Mouse (Mus musculus) adrenal gland, postnatal 25 days (tissue): ENCODE measurements at regions not wholly inside any gene's neighbourhood (a gene's known extent, or its start where the extent isn't known, plus 50 kb on each side); places are given as distances from the start of the nearest gene placed in this dataset.

Experiments used
- DNase-seq: peaks from one replicate; pipeline ENCODE4 v3.0.0; 2021; ENCODE audit warnings: mixed read lengths

DNA sequence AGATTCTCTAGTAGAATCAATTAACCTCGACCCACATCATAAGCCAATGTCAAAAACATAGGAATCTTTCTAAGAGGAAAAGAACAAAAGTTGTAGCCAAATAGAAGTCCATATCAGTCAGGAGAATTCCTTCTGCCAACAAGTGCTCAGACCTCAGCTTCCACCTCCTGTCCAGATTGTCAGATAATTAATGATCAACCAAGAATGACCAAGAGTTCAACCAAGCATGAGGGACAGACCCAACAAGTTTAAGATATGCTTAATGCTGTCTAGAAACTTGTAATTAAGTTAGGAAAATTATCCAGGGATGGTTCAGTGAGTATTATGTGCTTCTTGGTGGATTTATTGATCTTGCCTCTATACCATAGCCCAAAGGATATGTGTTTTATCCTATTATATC lies 238.6 kb downstream of the Nedd1 start:
- DNase-seq = no peak

DNA sequence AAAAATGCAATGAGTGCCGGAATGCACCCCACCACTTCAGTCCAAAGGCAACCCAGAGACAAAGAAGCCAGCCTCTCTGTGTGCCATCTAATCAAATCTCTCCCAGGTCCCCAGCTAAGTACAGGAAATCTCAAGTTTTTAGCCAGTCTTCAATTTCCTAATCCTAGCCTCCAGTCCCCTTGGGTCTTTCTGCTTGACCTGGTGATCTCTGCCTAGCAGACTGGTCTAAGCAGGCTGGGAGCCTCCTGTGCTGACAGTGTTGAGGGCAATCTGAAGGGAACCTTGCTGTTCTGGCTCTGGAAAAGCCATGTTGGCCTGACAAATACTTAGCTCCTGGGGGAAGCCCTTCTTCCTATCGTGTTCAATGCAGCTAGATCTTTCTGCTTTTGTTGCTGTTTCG lies 248.9 kb downstream of the Nedd1 start:
- DNase-seq = no peak

DNA sequence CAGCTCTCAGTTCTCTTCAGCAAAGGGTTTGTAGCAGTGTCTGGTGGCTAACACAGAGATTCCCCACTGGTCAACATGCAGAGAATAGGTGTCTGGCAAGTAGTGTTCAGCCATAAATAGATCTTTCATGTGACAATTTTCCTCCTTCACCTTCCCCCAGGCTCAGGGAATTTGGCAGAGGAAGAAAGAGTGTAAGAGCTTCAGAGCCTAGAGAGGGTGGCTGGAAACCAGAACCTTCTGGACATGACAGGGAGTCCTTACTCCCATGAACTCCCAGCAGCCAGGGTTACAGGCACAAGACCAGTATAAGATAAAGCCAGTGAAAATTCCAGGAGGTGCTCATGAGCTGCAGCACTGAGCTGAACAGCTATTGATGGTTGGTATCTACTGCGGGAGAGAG lies 251.1 kb downstream of the Nedd1 start:
- DNase-seq = no peak

DNA sequence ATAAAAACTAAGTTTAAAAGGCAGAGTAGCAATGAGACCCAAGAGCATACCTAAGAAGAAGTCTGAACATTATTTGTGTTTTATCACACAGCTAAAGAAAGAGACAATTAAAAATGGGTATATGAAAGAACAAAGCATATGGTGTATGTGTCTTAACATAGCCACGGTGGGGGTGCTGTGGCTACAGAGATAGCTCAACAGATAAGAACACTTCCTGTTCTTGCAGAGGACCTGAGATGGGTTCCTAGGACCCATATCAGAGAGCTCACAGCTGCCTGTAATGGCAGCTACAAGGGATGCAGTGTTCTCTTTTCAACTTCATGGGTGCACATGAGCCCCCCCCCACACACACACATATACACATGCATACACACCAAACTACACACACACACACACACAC lies 267.0 kb downstream of the Nedd1 start:
- no peak for DNase-seq

DNA sequence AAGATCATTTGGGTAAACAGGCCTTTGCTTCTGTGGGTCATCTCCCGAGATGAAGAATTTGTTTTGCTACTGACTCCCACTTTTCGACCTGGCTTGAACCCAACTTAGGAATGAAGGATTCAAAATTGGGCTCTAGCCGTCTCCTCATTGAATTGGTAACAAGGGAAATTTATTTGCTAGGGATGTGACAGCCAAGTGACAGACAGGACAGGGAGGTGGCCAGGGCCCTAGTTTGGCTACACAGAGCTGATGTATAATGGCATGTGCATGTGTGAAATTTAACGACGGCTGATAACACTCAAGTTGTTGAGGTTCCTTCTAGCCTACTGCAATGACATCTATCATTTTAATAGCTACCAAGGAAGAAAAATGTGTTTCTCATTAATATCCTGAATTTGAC lies 268.7 kb downstream of the Nedd1 start:
- no peak for DNase-seq

DNA sequence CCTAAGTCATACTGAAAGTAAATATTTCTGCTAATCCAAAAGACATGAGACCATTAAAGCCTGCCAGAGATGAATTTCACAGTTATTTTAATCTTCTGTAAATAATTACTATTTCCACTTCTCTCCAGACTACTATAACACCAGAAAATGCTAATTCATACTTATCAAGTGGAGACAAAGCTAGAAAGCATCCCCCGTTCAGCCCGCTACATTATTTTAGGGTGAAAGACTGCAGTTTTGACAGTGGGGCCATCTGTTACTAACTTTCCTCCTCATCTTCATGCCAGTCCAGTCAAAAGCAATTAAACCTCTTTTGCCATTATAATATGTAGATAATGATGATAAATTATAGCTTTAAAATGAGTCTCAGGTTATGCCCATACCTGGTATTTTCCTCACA lies 276.3 kb downstream of the Nedd1 start:
- no peak for DNase-seq

DNA sequence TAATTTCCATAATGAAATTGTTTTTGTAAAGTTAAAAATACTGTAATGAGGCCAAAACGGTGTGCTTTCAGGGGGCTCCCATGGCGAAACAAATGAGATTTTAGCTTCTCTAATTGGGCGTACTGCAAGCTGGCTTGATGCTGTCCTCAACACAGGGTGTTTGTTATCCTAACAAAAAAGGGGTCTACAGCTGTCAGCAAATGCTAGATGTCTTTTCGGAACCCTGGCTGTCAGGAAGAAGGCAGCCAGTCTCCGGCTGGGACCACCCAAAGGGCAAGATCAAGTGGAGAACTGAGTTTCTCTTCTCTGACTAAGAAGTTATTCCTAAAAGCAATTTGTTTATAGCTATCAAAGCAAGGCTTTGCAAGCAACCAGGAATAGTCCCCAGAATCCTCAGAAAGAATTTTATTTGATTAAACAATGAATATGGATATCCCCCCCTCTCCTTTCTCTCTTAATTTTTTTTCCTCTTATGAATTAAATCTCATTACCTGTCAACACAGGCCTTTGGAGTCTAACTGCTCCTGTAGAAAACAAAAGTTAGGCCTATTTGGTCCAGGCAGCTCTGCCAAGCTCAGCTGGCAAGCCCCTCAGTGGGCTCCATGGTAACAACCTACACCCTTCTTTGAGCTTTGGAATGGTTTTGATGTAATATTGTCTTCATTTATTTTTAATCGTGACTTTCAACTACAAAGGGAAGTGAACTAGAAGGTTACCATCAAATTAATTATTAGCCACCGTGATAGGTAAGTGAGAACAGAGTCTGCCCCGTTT lies 283.4 kb downstream of the Nedd1 start:
- DNase-seq = no peak

DNA sequence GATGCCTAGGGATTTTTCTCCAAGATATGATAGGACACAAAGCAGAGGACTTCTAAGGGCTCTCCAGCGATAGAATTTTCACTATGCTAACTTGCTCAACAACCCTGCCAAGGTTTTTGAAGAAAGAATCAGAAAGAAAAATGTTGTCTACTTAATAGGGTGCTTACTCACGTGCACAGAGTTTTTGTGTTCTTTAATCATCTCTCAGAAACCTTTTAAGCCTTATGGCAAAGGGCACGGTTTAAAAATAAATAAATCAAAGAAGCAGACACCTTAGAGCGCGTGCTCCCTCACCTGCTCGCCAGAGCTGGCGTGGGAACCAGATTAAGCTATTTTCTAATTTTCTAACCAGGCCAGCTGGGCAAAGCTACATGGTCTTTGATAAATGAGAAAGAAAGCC lies 293.0 kb downstream of the Nedd1 start:
- no peak for DNase-seq

DNA sequence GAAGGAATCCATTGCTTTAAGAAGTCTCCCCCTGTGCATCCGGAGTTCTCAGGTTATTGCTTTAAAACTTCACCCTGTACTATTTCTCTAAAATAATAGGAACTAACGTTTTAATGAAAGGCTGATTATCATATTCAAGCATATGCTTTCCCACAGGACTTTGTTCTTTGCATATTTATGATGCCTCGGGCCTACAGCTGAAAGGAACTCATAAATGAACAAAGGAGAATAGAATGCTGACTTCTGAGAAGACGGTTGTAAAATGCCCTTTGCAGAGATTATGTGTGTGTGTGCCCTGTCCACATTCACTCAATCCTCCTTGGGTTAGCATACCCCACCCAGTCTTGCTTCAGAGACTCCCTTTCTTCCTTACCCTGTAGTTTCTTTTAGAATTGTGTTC lies 294.2 kb downstream of the Nedd1 start:
- no peak for DNase-seq

DNA sequence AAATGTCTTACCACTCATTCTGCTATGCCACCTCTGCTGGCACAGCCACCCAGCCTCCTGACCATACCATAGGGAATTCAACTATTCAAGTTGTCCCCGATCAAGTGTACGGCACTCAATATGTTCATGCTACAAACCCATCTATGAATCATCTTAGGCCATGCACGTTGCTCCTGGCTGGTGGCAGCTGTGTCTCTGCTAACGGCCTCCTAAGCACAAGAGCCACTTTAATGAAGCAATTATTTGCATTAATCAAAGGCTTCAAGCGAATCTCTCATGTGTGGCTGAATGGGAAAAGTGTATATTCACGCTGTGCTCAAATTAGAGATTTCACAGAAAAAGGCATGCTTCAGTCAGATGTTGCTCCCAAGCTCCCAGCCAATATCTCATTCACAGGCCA lies 295.8 kb downstream of the Nedd1 start:
- DNase-seq = no peak

DNA sequence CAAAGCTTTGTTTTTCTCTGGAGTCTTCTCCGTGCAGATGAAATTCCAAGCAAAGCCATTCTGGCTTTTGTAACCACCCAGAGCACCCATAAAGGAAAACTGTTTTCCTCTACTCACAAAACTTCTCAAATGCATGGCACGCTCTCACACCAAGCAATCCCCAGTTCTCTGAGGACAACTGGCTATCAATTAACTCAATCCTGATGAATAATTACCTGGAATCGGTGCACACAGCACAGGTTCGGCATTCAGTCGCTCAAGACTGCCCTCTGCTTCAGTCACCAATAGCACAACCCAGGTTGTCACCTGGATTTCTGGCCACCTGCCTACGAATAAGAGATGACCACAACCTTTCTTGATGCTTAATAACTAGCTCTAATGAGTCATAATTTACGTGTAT lies 309.5 kb downstream of the Nedd1 start:
- DNase-seq = no peak

DNA sequence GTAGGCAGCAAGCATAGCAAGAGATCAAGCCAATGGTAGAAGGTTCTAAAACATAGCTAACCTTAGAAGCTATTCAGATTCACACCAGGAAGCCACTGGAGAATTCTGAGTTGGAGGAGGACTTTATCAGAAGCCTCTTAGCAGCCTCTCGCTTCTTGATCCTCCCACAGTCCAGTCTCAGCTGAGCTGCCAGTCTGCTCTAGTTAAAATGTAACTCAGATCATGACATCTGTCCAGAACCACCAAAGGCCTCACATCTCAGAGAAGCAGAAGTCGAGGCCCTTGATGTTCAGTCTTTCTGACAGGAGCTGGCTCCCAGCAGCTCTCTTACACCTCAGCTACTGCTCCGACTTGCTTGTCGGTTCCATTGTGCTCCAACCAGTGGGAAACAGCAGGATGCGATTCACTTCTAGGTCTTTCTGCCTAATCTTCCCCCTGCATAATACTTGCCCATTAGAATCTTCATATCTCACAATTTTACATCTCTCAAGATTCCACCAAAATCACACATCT lies 311.4 kb downstream of the Nedd1 start:
- no peak for DNase-seq

DNA sequence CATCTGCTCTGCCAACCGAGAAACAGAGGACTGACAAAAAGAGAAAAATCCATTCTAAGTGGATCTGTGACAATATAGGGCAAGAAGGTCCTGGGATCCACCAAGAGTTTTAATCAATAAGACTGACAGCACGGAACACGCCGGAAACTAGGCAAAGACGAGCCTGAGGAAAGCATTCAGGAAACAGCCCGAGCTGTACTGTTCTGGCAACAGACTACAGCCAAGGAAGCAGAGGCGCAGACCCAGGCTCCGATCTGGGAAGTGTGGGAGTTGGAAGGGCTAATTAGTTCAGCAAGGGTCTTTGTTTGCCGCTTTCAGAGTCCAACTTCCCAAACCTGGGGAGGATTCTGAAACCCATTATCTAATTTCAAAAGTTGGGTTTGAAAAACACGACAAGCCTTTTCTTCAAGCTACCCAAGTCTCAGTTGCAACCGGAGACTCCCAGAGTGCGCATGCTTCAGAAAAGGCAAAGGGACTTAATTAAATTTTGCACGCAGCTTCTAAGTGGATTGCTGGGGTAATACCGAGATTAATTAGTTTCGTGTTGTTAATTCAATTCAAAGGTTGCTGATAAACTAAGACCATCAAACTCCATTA lies 317.4 kb downstream of the Nedd1 start:
- DNase-seq = no peak

DNA sequence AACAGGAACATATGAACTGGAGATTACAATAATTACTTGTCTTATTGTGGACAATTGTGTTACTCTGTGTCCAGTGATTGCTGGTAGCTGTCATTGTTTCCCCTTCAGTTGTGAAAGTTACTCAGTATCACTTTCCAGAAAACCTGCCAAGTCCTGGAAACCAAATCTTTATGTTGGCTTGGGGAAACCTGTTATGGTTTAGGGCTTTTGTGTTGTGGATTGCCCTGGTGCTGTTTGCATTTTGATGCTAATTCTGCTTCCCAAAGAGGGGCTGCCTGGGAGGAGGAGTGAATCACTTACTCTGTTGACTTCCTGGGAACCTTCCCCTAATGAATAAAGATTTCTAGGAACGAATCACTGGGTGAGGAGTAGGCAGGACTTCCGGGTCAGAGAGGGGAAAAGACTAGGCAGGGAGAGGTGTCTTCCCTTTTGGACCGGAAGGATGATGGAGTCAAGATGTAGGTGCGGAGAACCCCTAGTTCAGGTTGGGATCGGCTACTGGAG lies 321.6 kb downstream of the Nedd1 start:
- DNase-seq = no peak

DNA sequence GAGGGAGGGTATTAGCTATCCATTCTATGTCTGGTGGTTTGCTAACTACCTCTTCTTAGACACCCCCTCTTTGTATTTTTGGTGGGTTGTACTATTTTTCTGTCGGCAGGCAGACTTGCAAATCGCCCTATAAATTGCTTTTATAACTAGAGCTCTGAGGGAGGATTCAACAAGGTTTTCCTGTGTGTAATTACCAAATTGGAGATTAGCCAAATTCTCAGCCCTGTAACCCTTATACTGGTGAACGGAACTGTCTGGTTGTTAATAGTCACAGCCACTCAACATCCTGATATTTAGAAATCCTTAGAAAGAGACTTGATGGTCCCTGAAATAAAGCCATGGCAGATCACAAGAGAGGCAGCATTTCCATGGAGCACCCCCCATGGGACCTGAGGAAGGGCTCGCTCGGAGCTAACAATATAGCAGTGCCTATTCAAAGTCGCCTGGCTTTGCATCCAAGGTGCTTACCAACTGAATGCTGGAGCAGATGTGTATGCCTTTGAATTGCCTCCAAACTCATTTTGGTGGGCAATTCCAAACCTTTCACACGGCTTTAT lies 333.0 kb downstream of the Nedd1 start:
- DNase-seq = no peak

DNA sequence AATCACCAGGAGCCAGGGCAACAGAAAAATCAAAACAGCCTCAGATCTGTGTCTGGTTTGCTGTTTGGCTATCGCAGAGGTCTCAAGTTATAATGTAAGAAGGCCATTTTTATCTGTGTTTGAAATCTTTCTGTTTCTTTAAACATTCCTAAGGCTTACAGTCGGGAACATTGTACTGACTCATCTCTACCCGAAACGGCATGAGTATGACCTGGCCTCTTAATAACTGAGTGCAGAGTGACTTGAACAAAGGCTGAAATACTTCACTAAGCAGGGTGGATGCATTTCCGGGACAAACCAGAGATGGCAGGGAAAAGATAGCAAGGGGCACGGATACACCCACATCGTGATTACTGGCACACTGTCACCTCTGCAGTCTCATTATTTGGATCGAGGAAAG lies 355.1 kb downstream of the Nedd1 start:
- no peak for DNase-seq

DNA sequence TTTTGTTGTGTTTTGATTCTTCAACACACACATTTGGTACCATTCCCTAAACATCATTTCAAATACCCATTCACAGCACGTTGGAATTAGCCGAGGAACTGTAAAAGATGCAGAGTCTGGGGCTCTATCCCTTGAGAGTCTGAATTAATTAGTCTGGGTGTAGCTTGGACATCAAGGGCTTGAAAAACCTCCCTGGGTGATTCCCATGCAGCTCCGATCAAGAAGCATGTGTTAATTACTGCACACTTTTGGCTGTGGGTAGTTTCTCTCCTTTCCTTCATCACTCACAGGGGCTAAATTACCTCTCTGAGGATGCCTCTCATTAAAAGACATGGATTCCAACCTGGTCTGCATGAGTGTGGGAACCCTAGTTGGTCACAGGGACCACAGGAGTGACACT lies 365.5 kb downstream of the Nedd1 start:
- no peak for DNase-seq

DNA sequence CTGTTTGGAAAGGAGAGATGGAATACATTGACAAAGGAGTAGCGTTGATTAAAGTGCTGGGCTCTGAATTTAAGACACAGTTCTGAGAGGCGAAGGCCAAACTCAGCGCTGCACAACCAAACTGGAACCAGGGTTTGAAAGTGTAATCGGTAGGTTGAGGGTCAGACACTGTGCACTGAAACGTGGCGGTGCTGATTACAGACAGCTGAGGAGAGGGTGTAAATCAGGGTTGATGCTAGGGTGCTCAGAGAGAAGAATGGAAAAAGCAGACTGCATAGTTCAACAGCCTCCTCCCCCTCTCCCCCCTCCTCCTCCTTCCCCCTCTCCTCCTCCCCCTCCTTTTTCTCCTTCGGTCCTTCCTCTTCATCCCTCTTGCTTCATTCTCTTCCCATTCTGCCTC lies 373.2 kb downstream of the Nedd1 start:
- no peak for DNase-seq

DNA sequence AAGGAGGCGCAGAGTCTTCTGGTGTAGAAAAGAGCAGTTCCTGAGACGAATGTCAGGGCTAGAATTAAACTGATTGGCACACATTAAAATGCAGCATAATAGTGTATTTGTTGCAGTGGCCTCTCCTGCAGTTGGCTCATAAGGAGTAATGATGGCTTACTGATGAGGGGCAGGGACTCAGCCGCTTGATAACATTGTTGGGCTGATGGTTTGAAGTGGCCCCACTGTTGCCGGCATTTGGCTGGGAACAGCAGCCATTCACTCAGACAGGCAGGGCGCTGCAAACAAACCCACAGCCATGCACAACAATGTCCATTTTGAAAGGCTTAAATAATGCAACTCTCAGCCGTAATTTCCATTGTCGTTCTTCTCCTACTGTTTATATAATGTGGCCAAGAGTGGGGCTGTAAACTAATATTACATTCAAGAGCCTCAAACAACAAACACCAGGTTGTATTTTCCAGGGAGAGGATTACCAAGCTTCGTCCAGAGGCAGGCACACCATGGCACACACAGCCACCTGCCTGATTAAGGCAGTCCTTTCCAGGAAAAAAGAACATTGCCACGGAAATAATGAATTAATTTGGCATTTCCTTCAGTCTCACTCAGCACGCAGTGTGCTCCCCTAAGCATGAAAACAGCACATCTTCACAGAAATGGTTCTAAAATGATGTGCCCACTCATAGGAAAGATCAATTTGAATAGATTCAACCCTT lies 374.1 kb downstream of the Nedd1 start:
- no peak for DNase-seq

DNA sequence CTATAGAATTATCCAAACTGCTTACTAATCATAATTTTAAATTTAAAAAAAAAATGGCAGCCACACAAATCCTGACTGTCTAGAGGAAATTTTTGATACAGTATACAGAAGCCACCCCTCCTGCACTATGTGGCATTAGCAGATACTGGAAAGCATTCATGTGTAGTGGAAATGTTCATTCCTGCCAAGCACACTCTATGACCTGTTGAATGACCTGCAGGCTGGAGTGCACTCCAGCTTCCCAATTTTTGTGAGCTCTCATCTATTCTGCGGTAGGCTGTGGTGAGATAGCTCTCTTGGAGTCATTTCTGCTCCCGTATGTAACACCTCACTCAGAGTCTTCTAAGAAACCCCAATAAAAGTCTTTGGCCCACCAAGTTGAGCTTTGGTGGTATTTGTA lies 382.5 kb downstream of the Nedd1 start:
- DNase-seq = no peak

DNA sequence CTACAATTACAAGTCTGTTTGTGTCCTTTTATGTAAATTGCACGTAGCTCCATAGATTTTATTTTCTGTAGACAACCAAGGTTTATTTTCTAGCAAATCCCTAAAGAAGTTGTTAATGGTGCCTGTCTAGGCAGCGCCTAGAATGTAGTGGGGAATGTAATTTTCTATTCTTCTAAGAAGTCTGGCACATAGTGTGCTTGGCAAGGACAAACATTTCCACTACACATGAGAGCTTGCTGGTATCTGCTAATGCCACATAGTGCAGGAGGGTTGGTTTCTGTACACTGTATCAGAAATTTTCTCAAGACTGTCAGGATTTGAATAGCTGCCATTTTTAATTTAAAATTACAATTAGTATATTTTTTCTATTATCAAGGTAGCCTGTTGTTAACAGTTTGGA lies 385.3 kb downstream of the Nedd1 start:
- no peak for DNase-seq

DNA sequence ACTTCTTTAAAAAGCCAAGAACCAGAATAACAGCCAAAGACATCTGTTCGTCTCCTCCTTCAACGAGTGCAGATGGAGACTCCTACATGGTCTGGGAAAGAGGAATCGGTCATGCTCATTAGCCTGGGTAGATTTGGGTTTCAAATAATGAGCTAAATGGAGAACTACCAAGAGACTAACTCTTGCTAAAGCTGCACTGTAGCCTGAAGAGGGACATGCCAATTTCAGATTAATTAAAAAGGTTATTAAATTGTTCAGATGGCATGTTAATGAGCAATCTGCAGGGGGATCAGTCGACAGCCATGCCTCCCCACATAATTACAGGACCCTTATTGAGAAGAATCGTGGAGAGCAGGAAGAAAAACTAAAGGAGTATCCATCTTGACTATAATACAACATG lies 386.1 kb downstream of the Nedd1 start:
- no peak for DNase-seq

DNA sequence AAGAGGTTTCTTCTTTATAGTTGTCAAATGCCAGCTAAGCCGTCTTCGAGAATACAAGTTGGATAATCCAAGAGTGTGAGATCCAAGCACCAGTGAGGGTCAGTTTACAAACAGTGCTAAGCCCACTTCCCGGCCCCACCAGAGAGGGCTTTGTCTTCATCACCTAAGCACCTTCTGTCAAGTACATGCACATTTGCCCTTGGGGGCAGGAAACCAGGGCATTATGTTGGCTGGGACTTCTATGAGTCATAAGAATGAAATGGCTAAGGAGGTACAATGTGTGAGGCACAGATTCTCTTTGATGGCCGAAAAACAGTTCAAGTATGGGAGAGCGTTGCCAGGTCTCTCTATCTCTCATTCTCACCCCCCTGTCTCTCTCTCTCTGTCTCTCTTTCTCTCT lies 387.1 kb downstream of the Nedd1 start:
- peak; percentile 3 for DNase-seq
